Mouse (Mus musculus): ENCODE data around the gene Coq2.

The Coq2 gene

GRCm38 (mm10) chr5:100663011-100663410 is 11.9 kb downstream of the Coq2 start:
- DNase-seq (ENCODE audit: extremely low spot score, low spot score): no peak

DNA sequence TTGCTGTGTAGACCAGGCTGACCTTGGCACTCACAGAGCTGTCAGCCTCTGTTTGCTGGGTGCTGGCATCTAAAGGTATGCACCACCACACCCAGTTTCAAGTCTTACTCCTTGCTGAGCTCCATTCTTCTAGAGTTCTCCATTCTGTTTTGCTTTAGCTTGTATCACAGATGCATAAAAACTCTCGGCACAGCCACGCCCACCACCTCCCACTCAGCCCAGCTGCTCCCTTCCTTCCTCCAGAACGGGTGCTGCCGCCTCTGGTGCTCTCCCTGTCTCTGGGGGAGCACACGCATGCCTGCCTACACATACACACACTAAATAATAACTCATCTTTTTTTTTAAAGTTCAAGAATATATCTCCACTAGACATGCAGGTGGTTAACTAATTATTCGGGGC is 16.5 kb downstream of the Coq2 start:
- no peak for DNase-seq (ENCODE audit: extremely low spot score, low spot score)

- DNase-seq (ENCODE audit: extremely low spot score, low spot score): no peak
Measured at GRCm38 (mm10) chr5:100656352-100656751, 18.6 kb downstream of the Coq2 start.

DNA sequence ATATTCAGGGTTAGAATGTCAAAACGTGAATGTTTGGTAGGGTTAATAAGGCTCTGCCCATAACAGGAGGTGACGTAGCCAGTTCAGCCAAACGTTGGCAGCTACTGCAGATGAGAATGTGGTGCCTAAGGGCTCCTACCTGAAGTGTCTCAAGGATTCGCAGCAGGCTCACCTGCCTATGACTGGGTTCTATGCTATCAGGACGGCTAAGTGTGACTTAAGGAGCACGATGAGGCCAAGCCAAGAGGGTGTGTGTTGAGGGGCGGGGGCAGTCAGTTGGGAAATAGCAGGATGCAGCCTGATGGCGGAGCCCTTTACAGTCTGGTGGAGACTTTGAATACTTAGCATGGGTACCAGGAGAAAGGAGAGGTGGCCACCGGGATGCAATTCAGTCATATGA is 22.6 kb downstream of the Coq2 start:
- no peak for DNase-seq (ENCODE audit: extremely low spot score, low spot score)

DNA sequence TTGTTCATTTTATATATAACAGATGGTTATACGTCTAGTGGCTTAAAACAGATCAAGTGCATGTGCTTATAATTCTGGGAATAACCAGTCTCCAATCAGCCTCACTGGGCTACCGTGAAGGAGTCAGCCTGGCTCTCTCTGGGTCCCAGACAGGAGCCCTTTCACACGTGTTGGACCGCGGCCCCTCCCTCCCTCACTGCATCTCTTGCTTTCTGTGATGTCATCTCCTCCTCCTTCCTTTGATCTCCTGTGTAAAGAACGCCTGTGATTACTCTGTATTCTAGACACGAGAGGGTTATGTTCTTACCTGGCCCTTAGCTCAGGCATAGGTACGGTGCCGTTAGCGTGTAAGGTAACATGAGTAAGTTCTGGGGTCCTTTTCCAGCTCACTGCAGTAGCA is 23.5 kb downstream of the Coq2 start:
- no peak for DNase-seq (ENCODE audit: extremely low spot score, low spot score)

DNA sequence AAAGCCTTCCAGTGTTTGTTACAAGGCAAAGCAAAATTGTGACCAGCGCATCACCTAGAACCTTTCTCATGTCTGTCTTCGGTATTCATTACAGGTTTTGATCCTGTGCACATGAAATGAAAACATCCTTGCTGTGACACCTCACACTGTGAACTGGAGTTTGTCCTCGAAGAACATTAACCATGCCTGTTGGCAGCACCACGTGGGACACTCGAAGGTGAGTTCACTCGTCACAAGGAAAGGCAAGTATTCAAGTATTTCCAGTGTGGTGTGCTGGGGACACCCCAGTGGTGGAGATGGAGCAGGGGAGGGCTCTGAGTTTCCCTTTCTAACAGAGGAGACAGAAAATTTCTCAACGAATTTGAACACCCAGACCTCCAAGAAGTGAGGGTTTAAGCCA is 24.0 kb downstream of the Coq2 start:
- no peak for DNase-seq (ENCODE audit: extremely low spot score, low spot score)

DNA sequence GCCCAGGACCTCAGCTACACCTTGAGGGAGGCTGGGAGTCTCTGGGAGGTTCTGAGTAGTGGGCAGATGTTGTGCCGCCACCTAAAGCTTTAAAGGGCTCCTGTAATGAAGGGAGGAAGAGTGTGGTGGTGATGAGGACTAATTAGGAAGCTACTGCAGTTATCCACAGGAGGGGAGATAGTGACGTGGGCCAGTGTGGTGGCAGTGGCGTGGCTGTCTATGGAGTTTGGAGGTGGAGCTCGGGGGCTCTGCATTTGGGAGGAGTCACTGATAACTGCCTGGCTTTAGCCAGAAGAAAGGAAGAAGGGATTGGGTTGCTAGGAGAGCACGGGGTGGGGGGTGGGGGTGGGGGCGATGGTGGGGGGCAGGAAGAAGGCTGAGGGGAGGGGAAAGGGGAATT is 26.4 kb downstream of the Coq2 start:
- DNase-seq (ENCODE audit: extremely low spot score, low spot score): no peak

GRCm38 (mm10) chr5:100648046-100648445 is 26.9 kb downstream of the Coq2 start:
- no peak for DNase-seq (ENCODE audit: extremely low spot score, low spot score)

DNA sequence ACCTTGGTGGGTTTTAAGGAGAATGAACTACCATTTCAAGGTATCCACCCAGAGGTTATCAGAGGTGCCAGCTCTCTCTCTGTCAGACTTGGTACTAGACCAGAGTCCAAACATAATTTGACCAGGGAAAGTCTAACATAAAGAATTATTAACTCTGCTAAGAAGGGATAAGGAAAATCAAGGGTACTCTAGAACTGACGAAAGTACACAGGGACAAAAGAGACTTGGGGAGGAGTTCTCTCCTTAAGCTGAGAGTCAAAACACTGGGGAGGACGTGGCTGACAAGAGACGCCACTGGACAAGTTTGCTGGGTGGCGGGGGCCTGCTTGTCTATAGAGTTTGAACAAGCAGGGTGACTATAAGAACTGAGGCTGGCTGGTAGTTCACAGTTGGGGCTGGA is 28.4 kb downstream of the Coq2 start:
- DNase-seq (ENCODE audit: extremely low spot score, low spot score): no peak

DNA sequence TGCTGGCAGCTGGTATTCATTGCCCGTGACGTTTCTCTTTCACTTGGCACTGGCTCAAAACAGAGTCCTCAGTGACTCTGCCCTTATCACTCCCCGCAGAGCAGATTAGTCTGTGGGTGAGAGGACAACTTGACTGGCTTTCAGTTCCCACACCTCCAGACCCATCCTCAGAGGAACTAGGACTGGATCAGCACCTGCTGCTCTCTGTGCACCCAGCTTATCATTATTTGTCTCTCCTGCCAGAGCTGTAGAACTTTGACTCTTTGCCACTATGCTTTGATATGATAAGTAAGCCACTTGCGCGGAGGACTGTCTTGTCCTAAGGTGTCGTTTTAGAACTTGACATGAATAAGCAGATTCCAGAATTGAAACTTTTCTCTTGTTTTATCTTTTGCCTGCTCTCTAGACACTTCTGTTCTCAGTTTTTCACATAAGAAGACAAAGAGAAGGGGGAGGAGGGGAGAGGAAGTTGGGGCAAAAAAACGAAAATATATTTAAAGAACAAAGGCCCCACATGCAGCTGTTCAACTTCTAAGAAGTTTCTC is 30.9 kb downstream of the Coq2 start:
- DNase-seq (ENCODE audit: extremely low spot score, low spot score): no peak

DNA sequence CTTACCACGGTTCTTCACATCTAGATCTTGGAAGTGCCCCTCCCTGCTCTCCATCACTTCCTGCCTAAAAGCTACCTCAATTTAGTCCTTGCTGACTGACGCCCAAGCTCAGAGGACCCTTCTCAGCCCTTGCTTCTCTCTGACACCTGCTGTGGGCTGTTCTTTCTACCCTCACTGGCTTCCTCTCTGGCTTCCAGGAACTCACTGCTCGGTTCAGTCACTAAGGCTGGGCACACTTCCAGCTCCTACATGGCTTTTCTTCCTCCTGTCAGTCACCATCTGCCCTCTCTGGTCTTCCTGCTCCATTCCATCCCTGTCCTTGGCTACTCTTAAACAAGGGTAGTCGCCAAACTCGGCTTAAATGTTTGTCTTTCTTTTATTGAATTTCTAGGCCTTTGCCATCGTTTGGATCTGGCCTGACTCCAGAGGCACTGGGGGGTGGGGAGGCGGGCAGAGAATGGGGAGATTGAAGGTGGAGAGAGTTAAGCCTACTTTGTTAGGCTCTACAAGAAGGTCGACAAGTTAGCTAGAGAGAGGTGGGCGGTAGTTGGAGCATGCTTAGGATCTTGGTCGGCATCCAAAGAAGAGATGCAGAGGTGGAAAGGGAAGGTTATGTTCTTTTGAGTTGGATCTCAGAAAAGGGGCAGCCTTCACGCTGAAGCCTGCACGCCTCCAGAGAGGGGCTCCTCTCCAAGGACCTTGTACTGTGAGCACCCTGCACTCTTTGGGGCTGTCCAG is 31.5 kb downstream of the Coq2 start:
- DNase-seq (ENCODE audit: extremely low spot score, low spot score): no peak

DNA sequence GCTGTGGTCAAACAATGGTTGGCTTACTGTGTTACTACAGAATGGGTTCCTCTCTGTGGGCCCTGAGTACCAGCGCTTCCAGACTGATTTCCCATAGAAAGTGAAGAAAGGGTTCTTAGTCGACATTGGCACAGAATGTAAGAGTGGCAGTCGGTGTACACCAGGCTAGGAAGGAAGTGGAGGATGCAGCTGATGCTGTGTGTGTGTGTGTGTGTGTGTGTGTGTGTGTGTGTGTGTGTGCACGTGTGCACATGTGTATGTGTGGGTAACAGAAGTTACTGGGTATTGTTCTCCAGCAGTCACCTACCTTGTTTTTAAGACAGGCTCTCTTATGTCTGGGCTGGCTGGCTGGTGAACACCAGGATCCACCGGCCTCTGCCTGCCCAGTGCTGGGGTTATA is 32.6 kb downstream of the Coq2 start:
- no peak for DNase-seq (ENCODE audit: extremely low spot score, low spot score)

DNA sequence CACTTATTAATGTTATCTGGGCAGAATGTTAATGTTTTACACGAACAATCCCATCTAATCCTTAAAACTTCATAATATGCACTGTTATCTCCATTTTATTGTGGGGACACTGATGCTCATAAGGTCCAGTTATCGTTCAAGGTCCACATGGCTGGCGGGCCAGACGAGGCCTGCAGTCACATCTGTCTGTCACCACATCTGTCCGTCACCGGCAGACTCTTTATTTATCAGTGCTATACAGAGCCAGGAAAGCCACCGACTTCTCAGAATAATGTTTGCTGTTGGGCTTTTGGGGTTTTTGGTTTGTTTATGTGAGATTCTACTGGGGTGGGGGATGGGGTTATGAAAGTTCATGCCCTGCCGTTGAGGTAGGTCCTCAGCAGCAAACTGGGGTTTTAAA is 36.5 kb downstream of the Coq2 start:
- no peak for DNase-seq (ENCODE audit: extremely low spot score, low spot score)

DNA sequence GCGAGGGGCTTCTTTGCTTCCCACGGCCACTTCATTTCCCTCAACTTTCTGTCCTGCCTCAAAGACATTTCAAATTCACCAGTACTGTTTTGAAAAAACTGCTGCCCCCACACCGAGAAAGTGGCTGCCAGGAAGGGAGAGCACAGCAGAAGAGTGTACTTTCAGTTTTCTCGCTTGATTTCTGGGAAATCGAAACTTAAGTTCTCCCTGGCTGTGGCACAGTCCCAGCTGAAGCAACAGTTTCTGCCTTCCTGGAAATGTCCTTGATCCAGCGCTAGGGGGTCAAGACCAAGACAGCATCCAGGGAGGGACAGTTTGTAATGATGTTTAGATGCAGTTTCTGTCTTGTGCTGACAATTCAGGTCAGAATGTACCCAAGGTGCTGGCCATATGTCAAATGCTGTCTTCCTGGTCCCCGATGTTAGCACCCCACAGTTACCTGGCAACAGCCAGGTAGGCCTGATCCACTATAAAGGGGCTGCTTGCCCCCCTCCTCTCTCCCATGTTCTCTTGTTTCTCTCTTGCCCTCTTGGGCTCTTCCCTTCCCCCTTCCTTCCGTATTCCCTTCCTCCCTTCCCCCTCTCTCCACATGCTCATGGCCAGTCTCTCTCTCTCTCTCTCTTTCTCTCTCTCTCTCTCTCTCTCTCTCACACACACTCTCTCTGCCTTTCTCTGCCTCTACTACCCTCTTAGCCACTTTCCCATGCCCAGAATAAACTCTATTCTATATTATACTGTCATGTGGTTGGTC is 38.0 kb downstream of the Coq2 start:
- no peak for DNase-seq (ENCODE audit: extremely low spot score, low spot score)

DNA sequence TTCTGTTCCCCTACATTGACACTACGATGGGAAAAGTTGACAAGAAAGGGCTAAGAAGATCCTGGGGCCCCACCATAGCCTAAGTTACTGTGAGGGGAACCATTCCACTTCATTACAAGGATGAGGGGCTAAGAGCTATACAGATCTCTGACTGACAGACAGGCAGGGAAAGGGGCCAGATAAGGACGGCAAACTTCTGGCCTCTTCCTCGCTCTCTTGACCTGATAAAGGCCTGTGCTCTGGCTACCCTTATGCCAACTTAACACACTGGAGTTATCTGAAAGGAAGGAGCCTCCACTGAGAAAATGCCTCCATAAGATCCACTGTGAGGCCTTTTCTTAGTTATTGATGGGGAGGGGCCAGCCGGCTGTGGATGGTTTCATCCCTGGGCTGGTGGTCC is 39.0 kb downstream of the Coq2 start:
- no peak for DNase-seq (ENCODE audit: extremely low spot score, low spot score)

DNA sequence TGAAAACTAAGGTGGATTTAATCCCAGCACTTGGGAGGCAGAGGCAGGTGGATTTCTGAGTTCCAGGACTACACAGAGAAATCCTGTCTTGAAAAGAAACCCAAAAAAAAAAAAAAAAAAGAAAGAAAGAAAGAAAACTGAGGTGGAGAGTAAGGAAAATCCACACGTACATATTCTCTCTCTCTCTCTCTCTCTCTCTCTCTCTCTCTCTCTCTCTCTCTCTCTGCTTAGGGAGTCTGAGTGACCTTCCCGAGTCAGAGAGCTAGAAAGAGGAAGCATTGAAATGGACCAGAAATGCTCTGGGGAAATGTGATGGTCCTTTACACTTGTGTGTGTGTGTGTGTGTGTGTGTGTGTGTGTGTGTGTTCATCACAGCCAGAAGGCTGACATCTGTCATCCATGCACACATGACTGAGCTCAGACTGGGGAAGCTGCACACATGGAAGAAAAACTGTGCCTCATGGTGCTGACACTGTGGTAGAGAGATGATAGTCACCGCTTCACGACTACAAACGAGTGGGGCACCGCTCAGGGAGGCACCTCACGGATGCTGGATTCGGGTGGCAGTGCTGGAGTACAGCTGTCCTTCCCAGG is 40.0 kb downstream of the Coq2 start:
- no peak for DNase-seq (ENCODE audit: extremely low spot score, low spot score)

- DNase-seq (ENCODE audit: extremely low spot score, low spot score): no peak
Measured at GRCm38 (mm10) chr5:100632540-100633129, 42.3 kb downstream of the Coq2 start.

DNA sequence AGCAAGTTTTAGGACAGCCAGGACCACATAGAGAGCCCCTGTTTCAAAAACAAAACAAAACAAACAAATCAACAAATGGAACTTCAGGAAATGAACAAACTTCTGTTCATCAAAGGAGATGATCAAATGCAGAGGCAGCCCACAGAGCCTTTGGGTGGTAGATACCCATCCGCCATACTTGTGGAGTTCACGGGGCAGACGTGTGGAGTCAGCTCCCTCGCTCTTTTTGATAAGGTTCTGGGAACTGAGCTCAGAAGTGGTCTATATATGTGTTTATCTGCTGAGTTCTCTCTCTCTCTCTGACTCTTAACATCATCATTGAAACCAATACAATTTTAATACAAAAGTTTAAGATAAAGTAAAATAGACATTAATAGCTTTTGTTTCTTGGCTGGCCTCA is 46.1 kb downstream of the Coq2 start:
- no peak for DNase-seq (ENCODE audit: extremely low spot score, low spot score)

DNA sequence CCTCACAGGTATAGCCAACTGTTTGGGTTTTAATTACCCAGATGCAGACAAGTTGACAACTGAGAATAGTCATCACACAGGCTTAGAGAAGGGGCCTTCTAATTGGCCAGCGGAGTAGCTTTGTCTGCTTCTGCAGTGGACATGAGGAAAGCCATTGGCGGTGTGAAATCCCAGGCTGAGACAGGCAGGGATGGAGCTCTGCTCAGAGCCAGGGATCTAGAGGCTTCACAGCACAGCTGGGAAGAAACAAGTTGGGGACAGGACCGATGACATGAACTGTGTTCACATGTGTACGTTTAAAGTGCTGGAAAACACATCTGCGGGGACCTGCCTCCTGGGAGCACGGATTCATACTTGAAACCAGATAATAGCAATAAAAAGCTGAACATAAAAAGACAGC is 48.4 kb downstream of the Coq2 start:
- no peak for DNase-seq (ENCODE audit: extremely low spot score, low spot score)

DNA sequence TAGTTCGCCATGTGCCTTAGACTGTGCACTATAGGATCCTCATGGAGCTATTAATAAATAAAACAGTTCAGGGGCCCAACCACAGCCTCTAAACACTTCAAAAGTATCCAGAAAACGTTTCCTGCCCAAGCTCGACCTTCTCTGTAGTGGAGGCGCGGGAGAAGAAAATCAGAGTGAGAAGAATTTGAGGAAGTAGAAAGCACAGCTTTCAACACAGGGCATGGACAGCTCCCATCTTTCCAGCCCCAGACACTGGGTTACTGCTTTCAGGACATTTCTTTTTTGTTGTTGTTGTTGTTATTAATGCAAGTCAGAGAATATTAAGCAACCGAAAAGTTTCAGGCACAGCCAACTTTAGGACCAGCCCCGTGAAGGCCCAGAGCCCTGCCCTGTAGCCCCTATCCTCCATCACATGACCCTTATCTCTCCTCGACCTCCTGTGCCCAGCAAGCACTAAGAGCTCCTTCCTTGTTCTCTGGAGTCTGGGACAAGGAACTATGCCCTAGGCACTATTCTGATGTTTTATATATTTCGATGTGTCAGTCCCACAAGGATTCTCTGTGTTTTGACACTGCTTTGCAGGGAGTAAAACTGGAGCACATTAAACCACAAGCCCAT is 50.1 kb downstream of the Coq2 start:
- DNase-seq (ENCODE audit: extremely low spot score, low spot score): no peak

DNA sequence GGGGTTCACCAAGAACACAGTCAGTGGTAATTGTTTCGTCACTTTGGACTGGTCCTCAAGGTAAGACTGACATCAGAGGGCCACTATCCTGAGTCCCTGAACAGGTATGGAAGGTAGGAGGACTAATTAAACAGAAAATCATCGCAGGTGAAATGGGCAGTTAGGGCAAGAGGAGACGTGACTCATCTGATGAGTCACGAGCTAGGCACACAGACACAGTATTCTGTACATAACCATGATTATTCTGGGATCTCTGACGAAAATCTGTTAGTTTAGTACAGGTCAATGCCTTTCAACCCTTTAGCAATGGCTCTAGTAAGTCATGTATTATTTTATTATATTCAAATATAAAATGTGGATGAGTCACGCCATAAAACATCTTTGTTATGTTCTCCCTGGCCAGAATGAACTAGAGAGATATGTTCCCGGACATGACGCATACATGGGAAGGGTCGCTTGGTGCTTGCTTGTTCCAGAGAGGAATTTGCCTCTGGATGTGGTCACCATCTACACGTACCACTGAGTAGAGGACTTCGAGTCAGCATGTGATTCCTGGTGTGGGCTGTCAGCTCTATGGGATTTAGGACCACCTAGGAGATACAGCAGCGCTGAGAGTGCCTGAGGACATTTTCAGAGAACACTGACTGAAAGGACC is 52.3 kb downstream of the Coq2 start:
- no peak for DNase-seq (ENCODE audit: extremely low spot score, low spot score)
